Mouse (Mus musculus): Measurements from ENCODE around the gene Tma7.

Tma7 gene

GRCm38 (mm10) chr9:109082124-109082800 is at the start of gene Tma7, which contains the start of gene Ccdc51:
Tma7 (minus strand) TSS chr9:109082587.
Ccdc51 (plus strand) TSS chr9:109082493.
- in situ Hi-C loops (cut with MboI; ENCODE audit: low pct_unique_long_range_greater_than_20kb in 1 of 2, low sequenced_read_pairs in 2 of 2, unreplicated experiment in 1 of 2): no loop called here

DNA sequence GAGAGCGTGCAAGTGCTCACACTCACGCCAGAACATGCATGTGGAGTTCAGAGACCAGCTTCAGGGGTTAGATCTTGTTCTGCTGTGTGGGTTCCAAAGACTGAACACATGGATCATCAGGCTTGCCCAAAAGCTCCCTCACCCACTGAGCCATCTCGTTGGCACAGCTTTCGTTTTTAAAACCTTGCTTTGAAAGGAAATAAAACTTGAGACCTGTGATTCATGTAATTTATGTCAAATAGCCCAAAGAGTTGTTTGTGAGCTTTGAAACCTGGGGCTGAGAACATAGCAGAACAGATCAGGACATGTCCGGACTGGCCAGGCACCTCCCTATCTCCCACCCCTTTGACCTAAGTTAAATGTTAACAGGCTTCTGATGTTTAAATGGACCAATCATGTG is 47.7 kb upstream of the Tma7 start:
- in situ Hi-C loops (cut with MboI; ENCODE audit: low pct_unique_long_range_greater_than_20kb in 1 of 2, low sequenced_read_pairs in 2 of 2, unreplicated experiment in 1 of 2): no loop called here

GRCm38 (mm10) chr9:109128211-109128610 is 45.8 kb upstream of the Tma7 start:
- in situ Hi-C loops (cut with MboI; ENCODE audit: low pct_unique_long_range_greater_than_20kb in 1 of 2, low sequenced_read_pairs in 2 of 2, unreplicated experiment in 1 of 2): no loop called here

- in situ Hi-C loops (cut with MboI; ENCODE audit: low pct_unique_long_range_greater_than_20kb in 1 of 2, low sequenced_read_pairs in 2 of 2, unreplicated experiment in 1 of 2): no loop called here
These were observed 44.7 kb upstream of the Tma7 start for GRCm38 (mm10) chr9:109127076-109127475.

GRCm38 (mm10) chr9:109125481-109125880 is 43.1 kb upstream of the Tma7 start:
- in situ Hi-C loops (cut with MboI; ENCODE audit: low pct_unique_long_range_greater_than_20kb in 1 of 2, low sequenced_read_pairs in 2 of 2, unreplicated experiment in 1 of 2): no loop called here

- in situ Hi-C loops (cut with MboI; ENCODE audit: low pct_unique_long_range_greater_than_20kb in 1 of 2, low sequenced_read_pairs in 2 of 2, unreplicated experiment in 1 of 2): no loop called here
These were observed 42.7 kb upstream of the Tma7 start for GRCm38 (mm10) chr9:109125043-109125442.

DNA sequence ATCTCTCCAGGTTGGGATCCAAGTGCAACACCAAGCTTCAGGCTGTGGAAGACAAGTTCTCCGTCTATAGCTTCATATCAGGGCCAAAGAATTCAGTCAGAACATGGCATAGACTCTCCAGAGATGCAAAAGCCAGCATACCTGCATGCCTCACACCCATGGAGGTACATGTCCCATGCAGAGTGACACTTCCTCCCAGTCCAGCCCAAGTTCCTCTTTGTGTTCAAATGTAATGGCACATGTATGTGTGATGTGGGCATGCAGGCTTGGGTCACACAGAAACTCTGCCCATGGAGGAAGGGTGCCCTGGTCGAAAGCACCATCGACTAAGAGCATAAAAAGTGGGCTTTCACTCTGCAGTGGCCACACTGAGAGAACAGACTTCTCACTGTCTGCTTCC is 41.8 kb upstream of the Tma7 start:
- in situ Hi-C loops (cut with MboI; ENCODE audit: low pct_unique_long_range_greater_than_20kb in 1 of 2, low sequenced_read_pairs in 2 of 2, unreplicated experiment in 1 of 2): no loop called here

GRCm38 (mm10) chr9:109123266-109123665 is 40.9 kb upstream of the Tma7 start:
- in situ Hi-C loops (cut with MboI; ENCODE audit: low pct_unique_long_range_greater_than_20kb in 1 of 2, low sequenced_read_pairs in 2 of 2, unreplicated experiment in 1 of 2): no loop called here

GRCm38 (mm10) chr9:109122553-109123085 is 40.2 kb upstream of the Tma7 start:
- in situ Hi-C loops (cut with MboI; ENCODE audit: low pct_unique_long_range_greater_than_20kb in 1 of 2, low sequenced_read_pairs in 2 of 2, unreplicated experiment in 1 of 2): no loop called here

DNA sequence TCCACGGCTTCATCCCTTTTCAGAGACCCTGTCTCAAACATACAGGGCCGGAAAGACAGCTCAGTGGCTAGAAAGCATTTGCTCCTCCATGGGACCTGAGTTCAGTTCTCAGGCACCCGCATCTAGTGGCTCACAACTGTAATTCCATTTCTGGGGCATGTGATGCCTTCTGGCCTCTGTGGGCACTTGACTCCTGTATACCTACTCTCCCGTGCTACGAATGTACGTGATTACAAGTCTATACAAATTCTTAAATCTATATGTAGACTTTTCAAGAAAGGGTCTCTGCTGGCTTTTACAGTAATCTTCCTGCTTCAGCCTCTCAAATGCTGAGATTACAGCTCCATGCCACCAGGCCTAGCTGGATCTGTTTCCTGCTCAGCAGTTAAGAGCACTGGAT is 38.6 kb upstream of the Tma7 start:
- in situ Hi-C loops (cut with MboI; ENCODE audit: low pct_unique_long_range_greater_than_20kb in 1 of 2, low sequenced_read_pairs in 2 of 2, unreplicated experiment in 1 of 2): no loop called here

DNA sequence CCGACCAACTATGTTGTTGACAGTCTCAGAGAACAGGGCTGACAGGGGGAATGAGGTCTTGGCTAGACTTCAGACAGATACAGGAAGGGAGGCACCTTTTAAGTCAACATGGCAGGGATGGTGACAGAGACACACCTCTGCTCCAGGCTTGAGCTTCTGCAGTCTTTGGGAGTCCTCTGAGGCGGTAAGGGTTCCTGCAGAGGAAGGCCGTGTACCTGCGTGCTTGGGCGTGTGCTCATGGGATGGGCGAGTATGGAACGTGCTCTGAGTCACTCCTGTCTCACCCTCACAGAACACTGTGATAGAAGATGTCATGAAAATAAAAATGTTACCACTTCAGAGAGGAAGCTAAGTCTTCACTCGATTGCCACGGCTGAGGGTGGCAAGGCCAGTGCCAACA is 37.2 kb upstream of the Tma7 start:
- in situ Hi-C loops (cut with MboI; ENCODE audit: low pct_unique_long_range_greater_than_20kb in 1 of 2, low sequenced_read_pairs in 2 of 2, unreplicated experiment in 1 of 2): loop anchor here in 1 of 2 experiments (10.0 kb wide), 1 partner anchor 115 kb away; no protein-coding TSS in a partner anchor

DNA sequence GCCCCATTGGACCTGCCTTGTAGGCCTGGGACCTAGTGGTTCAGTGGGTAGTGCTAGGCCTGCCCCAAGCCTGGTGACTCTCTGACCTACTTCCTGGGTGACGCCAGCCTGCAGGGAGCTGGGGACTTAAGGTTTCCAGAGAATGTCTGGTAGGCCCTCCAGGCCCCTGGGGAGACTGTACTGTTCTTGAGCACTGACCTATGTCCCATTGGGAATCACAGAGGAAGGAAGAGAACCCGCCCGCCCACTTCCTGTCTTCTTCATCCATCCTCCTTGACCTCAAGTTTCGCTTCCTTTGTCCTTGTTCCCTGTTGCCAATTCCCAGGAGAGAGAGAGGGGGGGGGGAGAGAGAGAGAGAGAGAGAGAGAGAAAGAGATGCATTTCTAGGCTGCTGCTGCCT is 35.7 kb upstream of the Tma7 start:
- in situ Hi-C loops (cut with MboI; ENCODE audit: low pct_unique_long_range_greater_than_20kb in 1 of 2, low sequenced_read_pairs in 2 of 2, unreplicated experiment in 1 of 2): loop anchor here in 1 of 2 experiments (10.0 kb wide), 1 partner anchor 113 kb away; no protein-coding TSS in a partner anchor

DNA sequence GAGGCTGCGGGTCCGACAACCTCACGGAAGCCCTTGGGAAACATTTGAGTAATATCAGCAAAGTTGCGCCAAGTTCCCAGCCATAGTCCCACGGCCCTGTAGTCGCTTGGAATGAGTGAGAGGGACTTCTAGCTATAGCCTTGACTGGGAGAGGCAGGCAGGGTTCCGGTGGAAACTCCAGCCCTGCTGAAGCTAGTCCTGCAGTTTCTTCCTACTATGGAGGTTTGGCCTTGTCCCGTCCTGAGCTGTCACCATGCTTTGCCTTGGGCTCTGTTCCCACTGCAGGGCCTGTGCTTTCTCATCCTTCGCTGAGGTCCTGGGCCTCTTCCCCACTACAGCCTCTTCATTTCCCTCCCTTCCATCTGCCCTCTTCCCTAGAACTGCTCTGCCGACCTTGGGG is 33.8 kb upstream of the Tma7 start:
- in situ Hi-C loops (cut with MboI; ENCODE audit: low pct_unique_long_range_greater_than_20kb in 1 of 2, low sequenced_read_pairs in 2 of 2, unreplicated experiment in 1 of 2): loop anchor here in 1 of 2 experiments (10.0 kb wide), 1 partner anchor 111 kb away; no protein-coding TSS in a partner anchor

GRCm38 (mm10) chr9:109114871-109115270 is 32.5 kb upstream of the Tma7 start:
- in situ Hi-C loops (cut with MboI; ENCODE audit: low pct_unique_long_range_greater_than_20kb in 1 of 2, low sequenced_read_pairs in 2 of 2, unreplicated experiment in 1 of 2): loop anchor here in 1 of 2 experiments (10.0 kb wide), 1 partner anchor 110 kb away; no protein-coding TSS in a partner anchor

GRCm38 (mm10) chr9:109114276-109114675 is 31.9 kb upstream of the Tma7 start:
- in situ Hi-C loops (cut with MboI; ENCODE audit: low pct_unique_long_range_greater_than_20kb in 1 of 2, low sequenced_read_pairs in 2 of 2, unreplicated experiment in 1 of 2): loop anchor here in 1 of 2 experiments (10.0 kb wide), 1 partner anchor 109 kb away; no protein-coding TSS in a partner anchor

DNA sequence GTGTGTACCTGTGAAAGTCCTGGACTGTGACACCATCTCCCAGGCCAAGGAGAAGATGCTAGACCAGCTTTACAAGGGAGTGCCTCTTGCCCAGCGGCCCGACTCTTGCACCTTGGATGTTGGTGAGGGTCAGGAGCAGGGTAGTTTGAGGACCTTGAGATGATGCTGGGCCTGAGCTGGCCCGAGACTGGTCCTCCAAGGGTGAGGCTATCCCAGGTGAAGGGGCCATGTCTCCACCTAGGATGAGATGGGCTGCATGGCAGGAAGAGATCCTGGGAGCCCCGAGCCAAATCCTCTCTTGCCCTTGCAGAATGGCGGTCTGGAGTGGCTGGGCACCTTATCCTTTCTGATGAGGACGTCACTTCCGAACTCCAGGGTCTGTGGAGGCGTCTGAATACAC is 30.9 kb upstream of the Tma7 start:
- in situ Hi-C loops (cut with MboI; ENCODE audit: low pct_unique_long_range_greater_than_20kb in 1 of 2, low sequenced_read_pairs in 2 of 2, unreplicated experiment in 1 of 2): loop anchor here in 1 of 2 experiments (10.0 kb wide), 1 partner anchor 109 kb away; no protein-coding TSS in a partner anchor

- in situ Hi-C loops (cut with MboI; ENCODE audit: low pct_unique_long_range_greater_than_20kb in 1 of 2, low sequenced_read_pairs in 2 of 2, unreplicated experiment in 1 of 2): loop anchor here in 1 of 2 experiments (10.0 kb wide), 1 partner anchor 107 kb away; no protein-coding TSS in a partner anchor
These were observed 29.2 kb upstream of the Tma7 start for GRCm38 (mm10) chr9:109111591-109111990.

DNA sequence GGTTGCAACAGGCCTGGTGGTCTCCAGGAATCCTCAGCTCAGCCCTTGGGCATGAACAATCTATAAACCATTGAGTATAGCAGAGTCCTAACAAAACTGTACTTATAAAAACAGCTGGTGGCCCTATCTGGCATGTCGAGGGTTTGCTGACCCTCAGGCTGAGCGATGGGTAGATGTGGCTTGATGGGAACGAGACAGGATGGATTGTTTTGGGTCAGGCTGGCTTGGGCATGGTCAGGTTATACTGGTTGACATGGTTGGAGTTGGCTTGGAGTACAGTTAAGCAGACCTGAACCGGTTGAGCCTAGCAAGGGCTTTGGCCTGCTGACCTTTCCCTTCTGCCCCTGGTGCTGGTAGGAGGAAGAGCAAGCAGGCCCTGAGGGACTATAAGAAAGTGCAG is 28.7 kb upstream of the Tma7 start:
- in situ Hi-C loops (cut with MboI; ENCODE audit: low pct_unique_long_range_greater_than_20kb in 1 of 2, low sequenced_read_pairs in 2 of 2, unreplicated experiment in 1 of 2): loop anchor here in 1 of 2 experiments (10.0 kb wide), 1 partner anchor 106 kb away; no protein-coding TSS in a partner anchor

GRCm38 (mm10) chr9:109110240-109110639 is 27.9 kb upstream of the Tma7 start:
- in situ Hi-C loops (cut with MboI; ENCODE audit: low pct_unique_long_range_greater_than_20kb in 1 of 2, low sequenced_read_pairs in 2 of 2, unreplicated experiment in 1 of 2): loop anchor here in 1 of 2 experiments (10.0 kb wide), 1 partner anchor 105 kb away; no protein-coding TSS in a partner anchor

- in situ Hi-C loops (cut with MboI; ENCODE audit: low pct_unique_long_range_greater_than_20kb in 1 of 2, low sequenced_read_pairs in 2 of 2, unreplicated experiment in 1 of 2): no loop called here
These were observed 25.0 kb upstream of the Tma7 start for GRCm38 (mm10) chr9:109107341-109107740.

Data from mouse embryonic stem cell (cell line).